Mouse (Mus musculus): ENCODE data around the gene Olfml2b.

DNA sequence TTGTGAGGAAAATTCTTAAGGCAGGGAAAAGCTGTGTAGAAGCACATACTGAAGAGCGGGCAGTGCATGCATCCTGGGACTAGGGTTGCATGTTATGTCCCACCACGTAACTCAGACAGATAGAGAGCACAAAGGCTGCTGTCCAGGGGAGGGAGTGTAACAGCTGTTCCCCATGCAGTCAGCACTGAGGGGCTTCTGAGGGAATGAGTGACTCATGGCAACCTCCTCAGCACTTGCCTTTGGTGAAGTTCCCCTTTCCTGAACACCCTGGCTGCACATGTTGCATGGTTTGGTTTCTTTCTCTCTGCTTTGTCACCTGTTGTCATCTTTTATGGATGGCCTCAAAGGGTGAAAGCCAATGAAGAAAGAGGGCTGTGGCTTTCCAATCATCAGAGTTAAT is 57.9 kb downstream of the Olfml2b start:
- TF ChIP-seq CTCF (IDR thresholded peaks at IDR 0.05; ENCODE audit: low read depth, low read length) = no peak
- no peak for TF ChIP-seq EP300 (IDR thresholded peaks at IDR 0.05; ENCODE audit: insufficient read depth, low read depth, low read length)
